Mouse (Mus musculus) layer of hippocampus, adult 11-12 months (tissue): ENCODE results near the gene Dbn1.
A peak's percentile ranks its signal among the peaks of the same experiment; 100 is the strongest.

Source experiments
- DNase-seq: peaks from one replicate; pipeline ENCODE4 v3.0.0; 2022; ENCODE audit warnings: low spot score

Dbn1 gene

GRCm38 (mm10) chr13:55487578-55488498 lies at the start of gene Dbn1:
Gene Dbn1, minus strand, starts transcription at chr13:55488111.
- no peak for DNase-seq

- peak; percentile 100 for DNase-seq
Measured at GRCm38 (mm10) chr13:55536194-55537175, 48.6 kb upstream of the Dbn1 start, which contains the start of gene Ddx41. Gene Ddx41, minus strand, starts transcription at chr13:55536658.

GRCm38 (mm10) chr13:55535796-55536193 lies 47.9 kb upstream of the Dbn1 start:
- no peak for DNase-seq

- DNase-seq, result no peak
Measured at GRCm38 (mm10) chr13:55535191-55535590, 47.3 kb upstream of the Dbn1 start.

GRCm38 (mm10) chr13:55529198-55529915 lies 41.4 kb upstream of the Dbn1 start, which contains the start of gene Dok3:
Gene Dok3, minus strand, starts transcription at chr13:55529296.
- DNase-seq, result no peak

GRCm38 (mm10) chr13:55527834-55528772 lies 40.2 kb upstream of the Dbn1 start:
- DNase-seq, result no peak

- DNase-seq, result no peak
Measured at GRCm38 (mm10) chr13:55527212-55527611, 39.3 kb upstream of the Dbn1 start.

GRCm38 (mm10) chr13:55525733-55526553 lies 38.0 kb upstream of the Dbn1 start:
- DNase-seq, result no peak

- no peak for DNase-seq
Measured at GRCm38 (mm10) chr13:55523951-55524600, 36.2 kb upstream of the Dbn1 start.

GRCm38 (mm10) chr13:55523278-55523677 lies 35.4 kb upstream of the Dbn1 start:
- DNase-seq, result no peak

GRCm38 (mm10) chr13:55522730-55523129 lies 34.8 kb upstream of the Dbn1 start:
- no peak for DNase-seq

- no peak for DNase-seq
Measured at GRCm38 (mm10) chr13:55519606-55520005, 31.7 kb upstream of the Dbn1 start.

- DNase-seq, result peak; percentile 92
Measured at GRCm38 (mm10) chr13:55516955-55517354, 29.0 kb upstream of the Dbn1 start.

- DNase-seq, result no peak
Measured at GRCm38 (mm10) chr13:55513828-55514227, 25.9 kb upstream of the Dbn1 start.

GRCm38 (mm10) chr13:55513111-55513748 lies 25.3 kb upstream of the Dbn1 start, which contains the start of gene Pdlim7:
Gene Pdlim7, minus strand, starts transcription at chr13:55513676.
- peak; percentile 81 for DNase-seq

GRCm38 (mm10) chr13:55512379-55513031 lies 24.6 kb upstream of the Dbn1 start:
- DNase-seq, result no peak

GRCm38 (mm10) chr13:55511492-55511861 lies 23.6 kb upstream of the Dbn1 start:
- DNase-seq, result no peak
